Mouse (Mus musculus) thymus, postnatal 4 days (tissue): ENCODE results near the gene Cdc42.
A peak's percentile ranks its signal among the peaks of the same experiment; 100 is the strongest.

Source experiments
- DNase-seq: peaks from one replicate; pipeline ENCODE4 v3.0.0; 2021

Cdc42 gene

DNA sequence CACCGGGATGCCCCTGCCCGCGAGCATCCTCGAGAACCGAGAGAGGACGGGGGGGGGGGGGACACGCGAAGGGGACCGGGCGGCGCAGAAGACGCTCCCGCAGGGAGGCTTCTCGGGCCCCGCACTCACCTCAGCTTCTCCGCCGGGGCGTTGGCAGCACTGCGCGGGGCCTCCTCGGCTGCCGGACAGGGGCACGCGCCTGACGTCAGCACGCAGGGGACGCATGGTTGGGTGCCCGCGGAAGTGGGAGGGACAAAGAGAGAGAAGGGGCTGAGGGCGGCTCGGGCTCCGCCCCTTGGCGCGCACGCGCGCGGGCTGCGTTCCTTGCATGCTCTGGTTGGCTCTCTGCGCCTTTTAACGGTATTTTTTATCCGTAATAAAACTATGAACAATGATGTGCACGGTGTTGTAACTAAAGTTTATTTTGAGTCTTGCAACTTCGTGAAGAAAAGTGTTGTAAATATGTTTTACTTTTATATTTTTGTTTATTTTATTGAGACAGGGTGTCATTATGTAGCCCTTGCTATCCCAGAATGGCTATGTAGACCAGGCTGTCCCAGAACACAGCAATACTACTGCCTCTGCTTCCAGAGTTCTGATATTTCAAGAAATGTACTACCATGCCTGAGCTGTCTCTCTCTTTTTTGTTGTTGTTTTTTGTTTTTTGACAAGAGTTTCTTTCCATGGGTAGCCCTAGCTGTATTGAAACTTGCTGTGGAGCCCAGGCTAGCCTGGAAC lies at the start of gene Cdc42:
TSS of gene Cdc42 (minus strand) at position 204 of the 738 bp plus-strand sequence.
- DNase-seq = peak; percentile 99

DNA sequence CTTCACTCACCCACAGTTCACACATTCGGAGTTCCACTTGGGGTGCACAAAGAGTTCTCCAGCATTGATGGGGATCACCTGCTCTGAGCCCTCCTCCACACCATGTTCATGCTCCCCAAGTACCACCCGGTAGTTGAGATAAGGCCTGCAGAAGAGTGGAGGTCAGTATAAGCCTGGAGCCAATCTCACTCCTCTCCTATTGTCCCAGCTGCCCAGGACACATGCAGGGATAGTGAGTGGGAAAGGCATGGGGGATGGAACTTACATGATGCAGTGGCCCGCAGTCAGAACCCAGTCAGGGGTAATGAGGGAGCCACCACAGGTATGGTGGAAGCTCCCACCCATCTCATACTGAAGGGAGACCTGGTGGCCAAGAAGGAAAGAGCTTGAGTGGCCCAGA lies 48.1 kb upstream of the Cdc42 start:
- DNase-seq = no peak

DNA sequence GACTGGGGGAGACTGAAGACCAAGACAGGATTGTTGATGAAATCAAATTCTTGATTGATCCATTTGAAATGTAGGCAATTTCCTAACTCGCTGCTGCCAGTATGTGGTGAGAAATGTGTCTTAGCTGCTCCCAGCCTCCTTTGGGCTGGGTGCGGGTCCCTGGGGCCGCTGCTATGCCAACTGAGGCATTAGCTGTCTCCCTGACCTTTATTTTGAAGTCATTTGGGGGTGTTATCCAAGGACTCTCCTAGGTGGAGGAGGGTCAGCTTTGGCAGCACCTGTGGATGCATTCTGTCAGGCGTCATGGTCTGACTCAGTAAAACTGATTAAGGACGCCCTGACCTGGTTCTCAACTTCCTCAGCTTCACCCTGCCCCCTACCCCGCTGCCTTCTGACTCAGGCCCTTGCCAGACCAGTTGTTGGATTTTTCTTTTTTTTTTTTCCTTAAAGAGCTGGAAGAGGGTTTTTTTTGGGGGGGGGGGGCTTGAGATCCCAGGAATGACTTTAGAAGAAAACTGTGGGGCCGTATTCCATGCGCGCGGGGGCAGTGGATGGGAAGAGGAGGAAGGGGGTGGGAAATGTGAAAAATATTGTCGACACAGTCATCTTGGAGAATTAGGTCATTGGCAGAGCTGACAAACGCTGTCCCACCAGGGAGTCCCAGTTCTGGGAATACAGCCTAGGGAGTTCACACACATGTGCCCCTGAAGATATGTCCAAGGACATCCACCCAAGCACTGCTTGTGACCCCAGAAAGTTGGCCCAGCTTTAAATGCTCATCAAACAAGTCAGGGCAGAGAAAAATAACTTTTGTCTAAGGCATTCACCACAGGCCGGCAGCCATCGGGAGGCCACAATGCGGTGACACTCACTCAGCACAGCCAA lies 39.4 kb upstream of the Cdc42 start:
- no peak for DNase-seq

DNA sequence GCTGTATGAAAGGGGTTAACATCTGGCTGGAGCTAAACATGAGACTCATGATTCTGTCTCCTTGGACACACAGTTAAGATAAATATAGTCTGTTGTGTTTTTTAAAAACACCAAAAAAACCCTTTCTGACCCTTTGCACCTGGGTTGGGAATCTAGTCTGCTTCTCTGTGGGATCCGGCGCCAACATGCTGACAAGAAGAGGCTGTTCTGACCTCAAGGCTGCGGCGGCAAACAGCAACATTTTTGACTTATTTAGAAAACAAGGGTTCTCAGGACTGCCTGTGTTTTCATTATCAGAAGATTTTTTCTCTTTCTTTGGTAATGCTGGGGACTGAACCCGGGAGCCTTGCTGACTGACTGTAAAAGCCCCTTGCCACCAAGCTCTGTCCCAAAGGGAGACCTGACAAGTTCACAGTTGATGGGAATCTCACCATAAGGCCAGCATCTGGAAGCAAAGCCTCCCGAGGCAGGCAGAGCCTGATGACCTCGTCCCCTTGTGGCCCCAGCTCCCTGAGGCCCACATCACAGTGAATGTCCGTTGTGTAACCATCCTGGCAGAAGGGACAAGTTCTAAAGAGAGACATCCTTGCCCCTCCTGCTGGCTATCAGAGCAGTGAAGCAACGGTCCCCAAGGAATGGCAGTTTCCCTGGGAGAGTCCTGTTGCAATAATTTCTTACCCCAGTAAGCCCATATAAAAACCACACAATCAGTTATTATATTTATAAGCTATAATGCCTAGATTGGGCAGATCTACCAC lies 36.0 kb upstream of the Cdc42 start:
- DNase-seq = no peak

DNA sequence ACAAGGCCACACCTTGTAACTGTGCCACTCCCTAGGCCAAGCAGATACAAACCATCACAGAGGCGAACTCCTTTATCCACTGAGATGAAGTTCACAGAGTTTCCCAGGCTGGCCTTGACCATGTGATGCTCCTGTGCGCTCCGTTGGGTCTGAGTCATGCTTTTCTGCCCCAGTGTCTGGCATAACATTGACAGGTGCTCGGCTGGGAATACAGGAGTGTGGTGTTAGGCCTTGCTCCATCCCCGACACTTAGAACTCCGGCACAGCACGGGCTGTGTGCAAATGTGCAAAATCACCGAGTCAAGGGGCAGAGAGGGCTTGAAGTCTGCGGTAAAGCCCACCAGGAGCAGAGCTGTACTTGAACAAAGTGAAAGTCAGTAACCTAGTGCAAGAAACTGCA lies 35.4 kb upstream of the Cdc42 start:
- DNase-seq = no peak

DNA sequence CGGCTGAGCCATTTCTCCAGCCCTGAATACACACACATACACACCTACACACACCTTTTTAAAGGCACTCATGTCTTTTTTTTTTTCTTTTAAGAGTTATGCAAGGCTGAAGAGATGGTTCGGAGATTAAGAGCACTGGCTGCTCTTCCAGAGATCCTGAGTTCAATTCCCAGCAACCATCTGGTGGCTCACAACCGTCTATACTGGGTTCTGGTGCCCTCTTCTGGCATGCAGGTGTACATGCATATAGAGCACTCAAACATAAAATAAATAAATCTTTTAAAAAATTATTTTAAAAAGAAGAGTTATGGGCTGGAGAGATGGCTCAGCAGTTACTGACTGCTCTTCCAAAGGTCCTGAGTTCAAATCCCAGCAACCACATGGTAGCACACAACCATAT lies 33.8 kb upstream of the Cdc42 start:
- peak; percentile 34 for DNase-seq

DNA sequence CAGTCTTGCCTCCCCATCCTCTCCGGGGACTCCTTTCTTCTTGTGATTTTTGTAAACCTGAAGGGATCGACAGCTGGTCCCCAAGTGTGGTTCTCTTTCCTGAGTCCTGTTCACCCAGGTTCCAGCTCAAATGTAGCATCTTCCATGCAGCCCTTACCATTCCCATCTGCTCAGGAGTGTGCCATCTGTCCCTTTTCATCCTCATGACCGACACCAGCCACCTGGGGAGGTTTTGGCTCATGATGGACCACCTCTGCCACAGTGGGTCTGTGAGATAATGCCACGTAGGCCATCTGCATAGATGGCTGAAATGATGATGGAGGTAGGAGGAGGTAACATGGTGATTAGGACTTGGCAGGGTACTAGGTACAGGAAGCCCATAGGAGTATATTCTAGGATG lies 32.7 kb upstream of the Cdc42 start:
- no peak for DNase-seq

DNA sequence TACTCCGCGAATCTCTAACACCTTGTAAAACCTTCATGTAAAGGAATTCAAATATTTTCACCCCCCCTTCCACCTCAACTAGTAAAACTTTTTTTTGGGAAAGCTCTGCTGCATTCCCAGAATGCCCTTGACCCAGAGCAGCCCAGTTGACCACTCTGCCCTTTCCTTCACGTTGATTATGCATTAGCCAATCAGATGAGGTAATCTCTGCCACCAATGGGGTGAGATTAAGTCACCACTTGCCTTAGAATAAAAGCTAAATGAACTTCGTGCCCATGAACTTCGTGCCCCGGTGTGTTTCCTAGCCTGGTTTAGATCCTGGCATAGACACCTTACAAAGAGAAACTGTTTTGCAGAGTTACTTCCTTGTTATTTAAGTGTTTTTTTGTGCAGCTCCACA lies 31.5 kb upstream of the Cdc42 start:
- no peak for DNase-seq

DNA sequence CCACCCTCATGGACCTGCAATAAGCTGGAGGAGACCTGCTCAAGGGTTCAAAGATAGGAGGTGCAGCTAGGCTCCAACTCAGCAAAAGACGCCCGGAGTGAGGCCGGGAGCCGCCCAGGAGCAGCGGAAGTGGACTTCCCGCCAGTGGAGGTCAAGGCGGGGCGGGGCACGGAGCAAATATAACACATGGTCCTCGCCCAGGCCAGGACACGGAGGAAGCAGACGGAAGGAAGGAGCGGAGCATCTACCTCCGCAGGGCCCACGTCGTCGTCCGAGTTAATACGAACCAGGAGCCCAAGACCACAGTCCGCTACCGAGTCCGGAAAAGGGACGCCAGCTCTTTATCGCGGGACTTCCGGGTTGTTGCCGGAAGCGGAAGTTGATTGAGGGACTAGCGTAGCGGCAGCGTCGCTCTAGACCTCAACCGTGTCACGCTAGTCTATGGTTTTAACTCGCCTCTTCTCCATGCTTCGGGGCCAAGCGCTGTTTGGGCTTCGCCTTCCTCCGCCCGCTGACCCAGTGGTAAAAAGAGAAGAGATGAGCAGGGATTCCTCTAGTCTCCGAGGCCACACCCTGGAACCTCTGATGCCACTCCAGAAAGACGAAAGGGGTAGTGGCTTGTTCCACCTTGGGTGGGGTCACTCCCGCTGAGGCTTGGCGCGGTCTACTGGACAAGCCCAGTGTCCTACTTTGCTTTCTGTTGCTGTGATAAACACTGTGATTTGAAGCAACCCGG lies 30.7 kb upstream of the Cdc42 start:
- peak; percentile 80 for DNase-seq

DNA sequence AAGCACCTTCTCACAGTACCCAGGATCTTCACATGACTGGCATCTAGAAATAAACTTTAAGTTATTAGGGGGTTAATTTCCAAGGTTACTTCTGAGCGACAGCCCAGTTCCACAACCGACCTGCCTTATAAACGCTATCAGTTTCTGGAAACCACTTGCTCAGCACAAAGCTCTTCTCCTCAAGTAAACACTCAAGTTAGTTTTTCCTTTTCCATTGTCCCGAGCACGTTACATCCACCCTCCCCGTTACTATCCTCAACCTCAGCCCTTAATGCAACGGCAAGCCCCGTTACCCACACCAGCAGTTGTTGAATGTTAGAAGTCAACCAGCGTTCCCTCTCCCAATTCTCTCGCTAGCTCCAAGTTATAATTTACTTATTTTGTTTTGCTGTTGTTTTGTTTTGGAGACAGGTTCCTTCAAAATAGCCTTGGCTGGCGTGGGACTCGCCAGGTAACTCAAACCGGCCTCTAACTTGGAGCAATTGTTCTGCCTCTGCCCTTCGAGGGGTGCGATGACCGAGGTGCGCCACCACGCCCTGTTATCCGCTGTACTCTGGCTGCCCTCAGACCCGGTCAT lies 30.1 kb upstream of the Cdc42 start:
- no peak for DNase-seq

DNA sequence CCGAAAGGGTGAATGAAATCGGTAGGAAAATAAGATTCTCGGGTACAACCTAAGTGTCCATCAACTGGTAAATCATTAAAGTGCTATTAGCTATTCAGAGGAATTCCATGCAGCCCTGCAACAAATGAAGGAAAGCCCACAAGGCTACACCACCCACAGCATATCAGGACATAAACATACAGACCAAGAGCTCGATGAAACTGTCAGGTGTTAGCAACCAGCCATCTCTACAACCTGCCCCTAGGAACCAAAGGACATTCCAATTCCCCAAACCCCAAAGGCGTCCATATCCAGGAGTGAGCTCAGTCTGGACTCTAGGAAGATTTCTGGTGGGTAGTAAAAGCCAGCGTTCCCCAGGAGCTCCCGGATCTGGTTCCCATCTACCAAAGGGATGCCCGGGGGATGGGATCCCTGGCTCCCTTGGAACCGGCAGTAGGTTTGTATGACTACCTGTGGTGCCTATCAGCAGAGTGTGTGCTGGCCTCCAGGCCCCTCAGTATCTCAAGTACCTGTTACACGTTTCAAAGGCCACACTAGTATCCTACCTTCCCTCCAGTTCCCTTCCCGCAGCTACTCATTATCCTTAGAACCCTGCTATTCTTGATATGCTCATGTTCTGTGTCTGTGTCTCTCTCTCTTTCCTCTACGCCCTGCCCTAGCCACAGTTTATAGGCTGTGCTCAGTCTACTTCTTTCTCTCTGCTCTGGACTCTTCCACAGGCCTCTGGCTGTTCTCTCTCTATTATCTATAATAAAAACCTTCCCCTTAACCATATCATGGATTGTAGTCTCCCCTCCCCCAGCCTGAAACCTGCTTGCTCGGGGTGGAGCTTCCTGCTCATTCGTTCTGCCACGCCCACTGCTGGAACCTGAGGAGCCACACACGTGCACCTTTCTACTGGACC lies 23.4 kb upstream of the Cdc42 start:
- DNase-seq = no peak

DNA sequence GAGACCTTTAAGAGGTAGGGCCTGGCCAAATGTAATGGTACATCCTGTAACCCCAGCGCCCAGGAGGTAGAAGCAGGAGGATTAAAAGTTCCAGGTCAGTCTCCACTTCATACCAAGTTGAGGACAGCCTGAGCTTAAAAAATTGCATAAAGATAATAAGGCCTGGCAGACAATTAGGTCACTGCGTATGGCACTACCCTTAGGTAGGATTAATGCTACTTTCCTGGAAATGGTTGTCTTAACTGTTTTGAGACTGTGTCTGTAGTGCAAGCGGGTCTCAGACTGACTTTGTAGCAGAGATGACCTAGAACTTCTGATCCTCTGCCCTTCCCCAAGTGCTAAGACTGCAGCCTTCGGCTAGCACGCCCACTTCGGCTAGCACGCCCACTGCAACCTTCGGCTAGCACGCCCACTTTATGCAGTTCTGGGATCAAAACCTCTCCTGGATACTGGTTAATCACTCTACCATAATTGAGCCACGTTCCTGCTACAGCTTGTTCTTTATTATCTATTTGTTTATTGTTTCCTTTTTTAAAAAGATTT lies 22.3 kb upstream of the Cdc42 start:
- DNase-seq = no peak

DNA sequence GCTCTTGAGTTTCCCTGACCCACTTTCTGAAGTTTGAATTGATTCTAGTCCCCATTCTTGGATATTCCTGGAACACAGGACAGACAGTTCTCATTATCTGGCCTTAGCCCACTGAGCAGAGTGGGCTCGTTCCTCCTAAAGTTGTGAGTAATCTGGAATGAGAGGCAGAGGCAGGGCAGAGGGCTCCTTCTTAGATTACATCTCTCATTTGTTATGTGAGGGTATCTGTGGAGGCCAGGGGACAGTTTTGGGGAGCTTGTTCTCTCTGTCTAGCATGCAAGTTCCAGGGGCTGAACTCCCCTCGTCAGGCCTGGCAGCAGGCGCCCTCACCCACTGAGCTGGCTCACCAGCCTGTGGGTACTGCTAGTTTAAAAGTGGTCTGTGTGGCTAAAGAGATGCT lies 21.6 kb upstream of the Cdc42 start:
- no peak for DNase-seq

DNA sequence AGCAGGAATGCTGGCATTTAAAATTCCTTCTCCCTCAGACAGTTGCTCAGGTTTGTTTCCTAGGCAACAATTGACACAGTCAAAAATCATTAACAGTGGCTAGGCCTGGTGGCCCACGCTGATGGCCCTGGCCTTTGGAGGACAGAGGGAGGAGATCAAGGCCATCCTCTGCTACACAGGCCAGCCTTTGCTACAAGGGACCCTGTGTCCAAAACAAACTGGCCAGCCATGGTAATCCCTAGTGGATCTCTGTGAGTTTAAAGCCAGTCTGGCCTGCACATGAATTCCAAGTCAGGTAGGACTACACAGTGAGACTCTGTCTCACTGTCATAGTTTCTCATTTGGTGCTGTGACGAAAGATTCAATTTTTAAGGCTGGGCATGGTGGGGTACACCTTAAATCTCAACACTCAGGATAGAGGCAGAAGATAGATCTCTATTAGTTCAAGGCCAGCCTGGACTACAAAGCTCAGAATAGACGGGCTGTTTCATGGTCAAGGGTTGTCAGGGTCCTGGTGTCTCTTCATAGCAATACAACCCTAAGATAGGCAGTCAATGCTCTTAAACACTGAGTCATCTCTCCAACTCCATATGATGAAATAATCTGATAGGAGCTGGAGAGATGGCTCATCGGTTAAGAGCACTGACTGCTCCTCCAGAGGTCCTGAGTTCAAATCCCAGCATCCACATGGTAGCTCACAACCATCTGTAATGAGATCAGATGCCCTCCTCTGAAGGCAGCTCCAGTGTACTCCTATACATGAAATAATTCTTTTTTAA lies 20.2 kb upstream of the Cdc42 start:
- DNase-seq = no peak

DNA sequence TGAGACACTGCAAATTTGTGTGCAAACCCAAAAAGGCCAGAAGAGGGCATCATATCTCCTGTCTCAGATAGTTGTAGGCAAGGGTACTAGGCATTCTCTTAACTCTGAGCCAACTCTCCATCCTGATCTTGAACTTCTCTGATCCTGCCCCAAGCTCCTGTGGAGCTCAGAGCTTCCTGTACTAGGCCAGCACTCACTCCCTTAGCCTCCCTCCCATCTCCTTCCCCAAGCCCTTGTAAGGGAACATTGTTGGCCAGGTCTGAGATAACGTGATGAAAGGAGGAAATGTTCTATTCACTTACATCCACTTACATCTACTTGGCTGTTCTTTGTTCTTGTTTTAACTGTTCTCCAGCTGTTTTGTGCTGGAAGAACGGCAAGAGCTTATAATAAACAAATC lies 19.3 kb upstream of the Cdc42 start:
- DNase-seq = no peak

DNA sequence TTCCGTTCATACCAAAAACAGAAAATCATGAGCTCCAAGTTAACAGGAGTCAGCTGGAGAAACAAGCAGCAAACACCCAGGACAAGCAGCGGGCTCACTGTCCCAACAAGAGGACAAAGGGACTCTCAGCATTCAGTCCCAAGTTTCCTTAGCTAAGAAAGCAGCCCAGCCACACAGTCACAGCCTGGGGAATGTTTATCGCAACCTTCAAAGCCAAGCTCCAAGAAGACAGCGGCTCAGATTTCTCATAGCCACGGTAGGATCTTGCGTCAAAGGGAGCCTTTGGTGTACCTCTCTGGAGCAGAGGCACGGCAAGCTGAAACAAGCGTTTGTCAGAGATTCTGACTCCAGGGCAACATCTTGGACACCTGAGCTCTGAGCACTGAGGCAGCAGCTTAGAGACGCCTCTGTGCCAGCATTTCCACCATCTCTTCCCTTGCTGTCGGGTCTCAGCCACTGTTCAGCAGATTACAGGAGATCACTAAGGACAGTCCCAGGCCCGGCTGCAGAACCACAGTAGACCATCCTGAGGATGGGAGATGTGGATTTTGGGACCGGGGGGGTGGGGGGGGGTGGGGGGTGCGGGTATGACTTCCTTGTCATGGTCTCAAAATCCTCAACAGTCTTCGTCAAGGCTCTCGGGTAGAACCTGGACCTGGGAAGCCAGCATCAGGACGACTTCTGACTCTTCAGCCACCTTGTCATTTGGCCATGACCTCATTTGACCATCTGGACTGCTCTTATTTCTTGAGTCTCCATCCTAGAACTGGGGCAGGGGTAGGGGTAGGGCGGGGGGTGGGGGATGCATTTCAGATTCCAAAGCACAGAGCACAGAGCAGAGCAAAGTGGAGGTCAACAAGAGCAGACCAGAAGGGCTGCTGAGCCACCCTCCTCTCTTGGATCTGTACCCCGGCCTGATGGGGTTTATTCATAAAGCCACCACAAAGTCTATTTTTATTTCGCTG lies 18.1 kb upstream of the Cdc42 start:
- no peak for DNase-seq

DNA sequence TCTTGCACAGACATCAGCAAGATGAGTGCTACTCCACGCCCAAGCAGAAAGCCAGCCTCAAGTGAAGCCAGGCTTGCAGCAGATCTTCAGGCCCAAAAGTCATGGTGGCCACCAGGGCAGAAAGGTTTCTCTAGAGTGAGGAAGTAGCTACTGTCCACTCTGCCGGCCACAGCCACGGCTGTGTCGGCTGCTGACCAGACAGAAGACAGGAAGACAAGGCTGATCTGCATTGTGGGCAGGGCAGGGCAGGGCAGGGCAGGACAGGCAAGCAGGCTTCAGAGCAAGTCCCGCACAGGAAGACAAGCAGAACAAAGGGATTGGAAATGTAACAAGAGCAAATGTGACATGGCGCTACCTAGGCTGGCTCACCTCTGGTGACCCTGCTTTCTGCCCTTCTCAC lies 16.2 kb upstream of the Cdc42 start:
- DNase-seq = no peak

DNA sequence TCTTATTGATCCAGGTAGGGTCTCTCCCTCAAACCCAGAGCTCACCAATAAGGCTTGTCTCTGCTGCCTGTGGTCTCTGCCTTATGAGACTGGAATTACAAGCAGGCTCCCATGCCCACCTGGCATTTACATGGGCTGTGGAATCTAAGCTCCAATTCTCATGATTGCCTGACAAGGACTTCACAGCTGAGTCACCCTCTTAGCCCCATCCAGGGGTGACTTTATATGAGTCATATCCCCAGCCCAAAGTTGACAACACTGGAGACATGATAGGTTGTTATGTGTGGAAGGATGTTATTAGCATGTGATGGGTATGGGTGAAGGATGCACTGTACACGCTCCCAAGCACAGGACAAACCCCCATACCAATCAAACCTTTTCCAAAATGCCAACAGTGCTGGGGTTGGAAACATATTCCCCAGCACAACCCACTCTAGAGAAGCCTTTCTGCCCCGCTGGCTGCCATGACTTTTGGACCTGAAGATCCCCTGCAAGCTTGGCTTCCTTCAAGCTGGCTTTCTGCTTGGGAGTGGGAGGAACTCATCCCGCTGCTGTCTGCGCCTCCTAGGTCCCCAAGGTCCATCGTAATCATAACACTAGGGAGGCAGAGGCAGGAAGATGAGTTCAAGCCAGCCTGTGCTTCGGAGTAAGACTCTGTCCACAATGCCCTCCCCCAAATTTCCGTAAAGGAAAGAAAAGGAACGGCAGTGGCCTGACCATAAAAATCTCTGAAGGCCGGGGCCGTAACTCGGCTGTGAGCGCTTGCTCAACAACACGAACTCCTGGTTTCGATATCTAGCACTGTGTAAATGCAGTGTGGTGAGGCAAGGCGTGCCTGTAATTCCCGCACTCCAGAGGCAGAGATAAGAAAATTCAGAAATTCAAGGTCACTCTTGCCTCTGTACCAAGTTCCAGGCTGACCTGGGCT lies 14.3 kb upstream of the Cdc42 start:
- no peak for DNase-seq
